Mouse (Mus musculus): ENCODE data around the gene Usp2.

DNA sequence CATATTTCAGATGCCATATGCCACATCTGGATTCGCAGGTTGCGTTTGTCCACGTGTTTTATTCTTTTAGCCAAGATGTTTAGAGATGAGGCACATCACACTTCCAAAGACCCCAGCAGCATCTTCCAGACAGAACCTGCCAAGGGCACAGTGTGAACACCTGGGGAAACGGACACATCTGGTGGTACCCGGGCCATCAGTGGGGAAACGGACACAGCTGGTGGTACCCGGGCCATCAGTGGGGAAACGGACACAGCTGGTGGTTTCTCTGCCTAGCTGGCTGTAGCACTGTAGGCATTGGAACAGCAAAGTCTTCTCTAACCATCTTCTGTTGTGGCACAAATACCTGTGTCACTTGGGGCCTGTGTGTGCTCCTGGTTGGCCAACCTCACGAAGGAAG is 29.0 kb downstream of the Usp2 start:
- TF ChIP-seq CTCF (IDR thresholded peaks at IDR 0.05; ENCODE audit: control insufficient read depth, insufficient read depth, insufficient replicate concordance, low read depth, low read length) (no peak), POLR2A (IDR thresholded peaks at IDR 0.05; ENCODE audit: control insufficient read depth, low read depth, low read length) (no peak)
